Mouse (Mus musculus): ENCODE results near the gene Col8a1. TPM values are rescaled to one million over a fixed set of nuclear protein-coding genes. Genes with fewer than 3 reads are reported as not detected.

Gene Col8a1
- total RNA-seq, 2 experiments from 2014 or later, result 0.53 to 1.3 TPM

Other genes with a start within 250 kb of the Col8a1 start
- 10 to 100 TPM; 17.0 to 18.8 TPM for gene Cmss1, start 147.9 kb downstream of the Col8a1 start, total RNA-seq (2021)

Data from layer of hippocampus, adult 18-20 months (tissue).